Mouse (Mus musculus): ENCODE data around the gene Camk2g. TPM values are rescaled to one million over a fixed set of nuclear protein-coding genes. Genes with fewer than 3 reads are reported as not detected.

Camk2g gene
- polyA plus RNA-seq, 1 experiment from 2014 or later: 60.7 TPM

DNA sequence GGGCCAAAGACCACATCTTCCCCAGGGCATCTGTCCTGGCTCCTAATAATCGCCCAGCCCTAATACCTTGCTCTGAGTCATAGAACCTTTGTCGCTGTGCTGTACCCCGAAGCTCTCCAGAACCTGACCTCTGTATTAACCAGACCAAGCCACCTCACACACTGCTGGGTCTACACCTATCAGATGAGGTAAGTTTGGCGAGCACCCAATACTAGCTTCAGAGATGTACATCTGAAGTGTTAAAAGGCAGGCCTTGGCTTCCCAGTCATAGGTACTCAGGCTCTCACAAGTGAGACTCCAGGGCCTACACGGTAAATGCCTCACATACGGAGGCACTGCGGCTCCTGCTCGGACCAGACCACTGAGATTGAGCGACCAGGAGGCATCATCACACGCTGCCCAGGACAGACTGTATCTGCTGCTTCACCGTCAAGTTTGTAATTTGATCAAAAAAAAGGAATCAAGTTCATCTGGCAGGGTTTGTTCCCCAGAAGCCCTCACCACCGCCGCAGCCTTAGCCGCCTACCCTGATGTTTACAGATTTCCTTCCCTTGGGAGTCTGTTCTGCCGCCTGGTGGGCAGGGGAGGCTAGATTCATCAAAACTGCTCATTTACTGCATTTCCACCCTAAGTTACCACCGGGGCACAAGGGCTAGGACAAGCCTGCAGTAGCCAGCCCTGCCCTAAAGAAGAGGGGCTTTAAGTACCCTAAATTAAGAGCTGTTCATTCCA, 2.2 kb downstream of the Camk2g start:
- Histone ChIP-seq H3K36me3 (ENCODE audit: poor library complexity, severe bottlenecking) (peaks cover 42% of the 10 kb centered on the region), H3K4me3 (no peak overlapping the region), H3K9me3 (replicated peaks) (no peaks in the 10 kb centered on the region), H3K4me1 (peaks cover 39% of the 10 kb centered on the region), H3K27ac (no peak overlapping the region), H3K4me2 (peak overlapping the region; percentile 80; the same call in 1 of the 2 replicates), H3K9ac (peak overlapping the region; percentile 81; the same call in 1 of the 2 replicates), H3K27me3 (peaks cover 5% of the 10 kb centered on the region; the same call in 1 of the 2 replicates)
- no peak for ATAC-seq
- WGBS: 86% methylated on average over 16 of the region's 16 CpGs

DNA sequence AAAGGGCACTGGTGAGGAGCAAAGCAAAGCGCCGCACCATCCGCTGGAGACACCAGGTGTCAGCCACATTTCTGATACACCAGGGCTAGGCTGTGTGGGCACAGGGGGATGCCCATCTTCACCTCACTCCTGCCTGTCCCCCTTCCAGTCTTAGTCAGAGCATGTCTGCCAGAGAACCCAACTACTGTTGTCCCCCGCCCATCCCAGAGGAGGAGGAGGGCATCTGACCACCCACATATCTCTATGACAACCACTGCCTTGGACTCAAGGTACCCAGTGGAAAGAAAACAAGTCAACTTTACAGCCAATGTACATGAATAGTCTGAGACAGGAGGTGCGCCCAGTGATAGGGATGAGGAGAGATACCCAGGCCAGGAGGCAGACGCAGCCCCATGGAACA, 2.9 kb downstream of the Camk2g start:
- Histone ChIP-seq H3K9me3 (replicated peaks) (no peaks in the 10 kb centered on the region), H3K27ac (no peak overlapping the region), H3K9ac (no peak overlapping the region), H3K4me2 (no peak overlapping the region), H3K36me3 (ENCODE audit: poor library complexity, severe bottlenecking) (peaks cover 49% of the 10 kb centered on the region), H3K27me3 (peaks cover 3% of the 10 kb centered on the region; the same call in 1 of the 2 replicates), H3K4me3 (no peak overlapping the region), H3K4me1 (peaks cover 35% of the 10 kb centered on the region)
- 94% methylated on average over 6 of the region's 6 CpGs for whole genome bisulfite sequencing
- ATAC-seq: no peak

DNA sequence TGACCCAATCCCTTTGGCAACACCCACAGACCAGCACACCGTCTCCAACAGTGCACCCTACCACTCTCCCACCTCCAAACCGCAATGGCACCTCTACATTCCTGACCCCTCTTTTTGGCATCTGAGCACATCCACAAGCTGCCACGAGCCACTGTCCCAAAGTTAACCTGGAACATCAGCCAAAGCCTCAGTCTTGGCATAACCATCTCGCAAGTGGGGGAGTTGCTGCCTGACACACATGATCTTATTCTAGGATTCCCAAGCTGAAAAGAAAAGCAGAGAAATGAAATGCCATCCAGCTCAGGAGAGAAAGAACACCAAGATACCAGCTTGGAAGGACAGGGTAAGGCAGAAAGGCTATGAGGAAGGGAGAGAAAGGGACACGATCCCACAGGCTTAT, 3.4 kb downstream of the Camk2g start:
- no peaks in the 10 kb centered on the region for H3K27me3 ChIP-seq
- no peak overlapping the region for H3K4me2 ChIP-seq
- H3K9me3 ChIP-seq (replicated peaks): no peaks in the 10 kb centered on the region
- peaks cover 53% of the 10 kb centered on the region for H3K36me3 ChIP-seq (ENCODE audit: poor library complexity, severe bottlenecking)
- 93% methylated on average over 5 of the region's 5 CpGs for WGBS
- H3K9ac ChIP-seq: no peak overlapping the region
- ATAC-seq: no peak
- H3K4me3 ChIP-seq: no peak overlapping the region
- peaks cover 31% of the 10 kb centered on the region for H3K4me1 ChIP-seq
- no peak overlapping the region for H3K27ac ChIP-seq

DNA sequence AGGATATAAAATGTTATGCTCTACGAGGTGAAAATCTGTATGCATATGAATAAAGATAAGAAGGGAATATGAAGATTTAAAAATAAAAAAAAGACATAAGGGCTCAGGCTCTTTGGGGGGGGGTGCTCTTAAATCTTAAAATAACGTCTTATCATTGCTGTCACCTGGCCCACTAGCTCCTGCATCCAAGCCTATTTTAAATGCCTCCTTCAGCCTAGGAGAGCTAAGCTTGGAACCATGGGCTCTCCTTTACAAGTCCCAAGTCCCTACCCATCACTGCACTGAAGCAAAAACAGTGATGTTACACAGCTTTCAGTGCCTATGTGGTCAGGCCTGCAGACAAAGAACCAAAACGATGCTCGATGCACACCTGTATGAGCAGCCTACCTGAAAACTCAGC, 4.3 kb downstream of the Camk2g start:
- 94% methylated on average over 4 of the region's 4 CpGs for WGBS
- Histone ChIP-seq H3K4me2 (no peak overlapping the region), H3K4me3 (no peak overlapping the region), H3K27ac (no peak overlapping the region), H3K4me1 (peaks cover 23% of the 10 kb centered on the region), H3K36me3 (ENCODE audit: poor library complexity, severe bottlenecking) (peaks cover 61% of the 10 kb centered on the region), H3K27me3 (no peaks in the 10 kb centered on the region), H3K9me3 (replicated peaks) (no peaks in the 10 kb centered on the region), H3K9ac (no peak overlapping the region)
- no peak for ATAC-seq

DNA sequence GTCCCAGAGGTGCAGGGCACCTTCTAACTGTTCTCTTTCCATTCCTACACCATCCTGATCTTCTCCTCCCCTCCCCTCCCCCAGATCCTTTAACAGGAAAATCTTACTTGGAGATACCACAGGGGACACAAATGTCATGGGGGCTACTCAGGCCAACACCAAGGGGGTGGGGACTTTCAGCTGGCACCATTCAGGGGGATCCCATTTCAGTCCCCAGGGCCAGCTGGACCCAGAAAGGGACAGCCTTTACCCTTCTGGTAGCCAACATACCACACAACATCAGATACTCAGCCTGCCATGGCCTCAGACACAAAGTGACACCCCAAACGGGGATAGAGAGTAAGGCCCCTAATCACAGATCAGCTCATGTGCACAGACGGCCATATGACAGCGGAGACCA, 5.7 kb downstream of the Camk2g start:
- Histone ChIP-seq H3K36me3 (ENCODE audit: poor library complexity, severe bottlenecking) (peaks cover 76% of the 10 kb centered on the region), H3K9ac (no peak overlapping the region), H3K4me3 (no peak overlapping the region), H3K9me3 (replicated peaks) (no peaks in the 10 kb centered on the region), H3K4me1 (peaks cover 20% of the 10 kb centered on the region), H3K4me2 (no peak overlapping the region), H3K27ac (no peak overlapping the region), H3K27me3 (no peaks in the 10 kb centered on the region)
- 80% methylated on average over 3 of the region's 3 CpGs for WGBS
- ATAC-seq: no peak

DNA sequence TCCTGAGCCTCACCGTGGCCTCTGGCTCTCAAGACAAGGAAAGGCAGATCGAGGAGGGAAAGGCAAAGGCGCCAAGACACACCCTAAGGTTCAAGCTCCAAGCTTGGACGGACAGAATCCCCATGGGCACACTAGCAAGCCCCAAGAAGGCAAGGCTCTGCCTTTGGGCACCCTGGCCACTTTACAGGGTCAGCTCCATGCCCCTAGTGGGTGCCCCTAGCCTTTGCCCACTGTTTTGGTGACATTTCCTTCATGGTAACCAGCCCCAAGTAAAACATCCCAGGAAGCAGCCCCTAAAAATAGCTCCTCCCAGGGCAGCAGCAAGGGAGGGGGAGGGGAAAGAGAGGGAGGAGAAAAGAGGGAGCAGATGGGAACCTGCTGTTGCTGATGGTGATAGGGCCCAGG, 7.3 kb downstream of the Camk2g start:
- no peak overlapping the region for H3K4me2 ChIP-seq
- H3K36me3 ChIP-seq (ENCODE audit: poor library complexity, severe bottlenecking): peaks cover 88% of the 10 kb centered on the region
- H3K9me3 ChIP-seq (replicated peaks): no peaks in the 10 kb centered on the region
- no peak for ATAC-seq
- peaks cover 7% of the 10 kb centered on the region for H3K4me1 ChIP-seq
- no peak overlapping the region for H3K9ac ChIP-seq
- H3K27me3 ChIP-seq: no peaks in the 10 kb centered on the region
- WGBS: 87% methylated on average over 4 of the region's 4 CpGs
- H3K4me3 ChIP-seq: no peak overlapping the region
- no peak overlapping the region for H3K27ac ChIP-seq

DNA sequence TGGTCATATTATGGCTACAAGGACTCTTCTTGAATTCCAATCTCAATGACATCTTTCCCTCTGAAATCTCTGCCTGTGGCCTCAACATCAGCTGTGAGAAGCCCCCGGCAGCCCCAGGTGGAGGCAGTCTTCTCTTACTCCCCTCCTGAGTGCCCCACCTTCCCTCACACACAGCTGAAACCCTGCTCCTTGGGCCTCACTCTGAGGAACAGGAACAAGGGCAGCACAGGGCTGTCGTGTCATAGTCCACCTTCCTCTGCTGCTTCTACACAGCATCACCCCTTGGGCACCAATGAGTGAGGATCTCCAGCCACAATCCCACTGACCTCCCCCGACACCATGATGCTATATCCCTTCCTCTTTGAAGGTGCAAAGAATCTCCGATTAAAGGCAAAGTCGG, 7.9 kb downstream of the Camk2g start:
- peaks cover 89% of the 10 kb centered on the region for H3K36me3 ChIP-seq (ENCODE audit: poor library complexity, severe bottlenecking)
- no peak overlapping the region for H3K4me3 ChIP-seq
- H3K9ac ChIP-seq: no peak overlapping the region
- no peak overlapping the region for H3K27ac ChIP-seq
- peaks cover 7% of the 10 kb centered on the region for H3K4me1 ChIP-seq
- no peak overlapping the region for H3K4me2 ChIP-seq
- H3K27me3 ChIP-seq: no peaks in the 10 kb centered on the region
- no peak for ATAC-seq
- 93% methylated on average over 5 of the region's 5 CpGs for WGBS
- no peaks in the 10 kb centered on the region for H3K9me3 ChIP-seq (replicated peaks)

DNA sequence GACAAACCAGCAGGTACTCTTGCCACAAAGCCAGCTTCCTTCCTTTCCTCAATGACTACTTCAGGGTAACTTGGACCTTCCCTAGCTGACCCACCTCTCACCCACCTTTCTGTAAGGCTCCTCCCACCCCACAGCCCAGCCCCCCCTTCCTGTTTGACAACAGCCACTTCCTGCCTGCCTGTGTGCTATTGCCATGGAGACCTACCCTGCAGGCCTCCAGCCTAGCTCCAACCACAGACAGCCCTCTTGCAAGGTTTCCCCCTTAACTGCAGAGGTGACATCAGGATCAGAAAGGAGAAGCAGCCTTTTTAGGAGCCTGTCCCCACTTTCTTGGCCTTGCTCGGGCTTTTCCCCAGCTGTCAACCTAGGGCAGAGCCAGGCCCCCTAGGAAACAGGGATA, 8.7 kb downstream of the Camk2g start:
- no peak overlapping the region for H3K4me2 ChIP-seq
- no peaks in the 10 kb centered on the region for H3K27me3 ChIP-seq
- no peak overlapping the region for H3K9ac ChIP-seq
- no peak overlapping the region for H3K27ac ChIP-seq
- peaks cover 85% of the 10 kb centered on the region for H3K36me3 ChIP-seq (ENCODE audit: poor library complexity, severe bottlenecking)
- WGBS: 86% methylated on average over 1 of the region's 1 CpGs
- no peak for ATAC-seq
- H3K9me3 ChIP-seq (replicated peaks): no peaks in the 10 kb centered on the region
- no peak overlapping the region for H3K4me3 ChIP-seq
- peaks cover 7% of the 10 kb centered on the region for H3K4me1 ChIP-seq

DNA sequence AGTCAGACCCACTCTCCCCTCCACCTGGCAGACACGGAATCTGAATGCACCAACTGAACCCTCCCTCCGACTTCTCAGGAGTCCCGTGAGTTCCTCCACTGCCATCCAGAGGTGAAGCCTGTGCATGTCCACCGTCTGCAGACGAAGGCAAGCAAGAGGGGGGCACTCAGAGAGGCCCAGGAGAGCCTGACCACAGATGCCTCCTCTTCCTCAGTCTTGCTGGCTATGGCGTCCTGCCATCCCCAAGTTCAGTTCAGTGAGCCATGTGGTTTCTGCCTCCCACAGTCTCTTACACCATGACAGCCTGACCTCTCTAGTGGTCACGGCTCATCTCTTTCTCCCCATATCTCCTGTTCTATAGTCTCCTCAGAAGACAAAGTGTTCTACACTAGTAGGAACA, 9.2 kb downstream of the Camk2g start:
- H3K27me3 ChIP-seq: no peaks in the 10 kb centered on the region
- H3K9me3 ChIP-seq (replicated peaks): no peaks in the 10 kb centered on the region
- H3K9ac ChIP-seq: no peak overlapping the region
- WGBS: 77% methylated on average over 7 of the region's 7 CpGs
- peaks cover 7% of the 10 kb centered on the region for H3K4me1 ChIP-seq
- H3K4me3 ChIP-seq: no peak overlapping the region
- no peak for ATAC-seq
- H3K36me3 ChIP-seq (ENCODE audit: poor library complexity, severe bottlenecking): peaks cover 80% of the 10 kb centered on the region
- no peak overlapping the region for H3K27ac ChIP-seq
- no peak overlapping the region for H3K4me2 ChIP-seq

DNA sequence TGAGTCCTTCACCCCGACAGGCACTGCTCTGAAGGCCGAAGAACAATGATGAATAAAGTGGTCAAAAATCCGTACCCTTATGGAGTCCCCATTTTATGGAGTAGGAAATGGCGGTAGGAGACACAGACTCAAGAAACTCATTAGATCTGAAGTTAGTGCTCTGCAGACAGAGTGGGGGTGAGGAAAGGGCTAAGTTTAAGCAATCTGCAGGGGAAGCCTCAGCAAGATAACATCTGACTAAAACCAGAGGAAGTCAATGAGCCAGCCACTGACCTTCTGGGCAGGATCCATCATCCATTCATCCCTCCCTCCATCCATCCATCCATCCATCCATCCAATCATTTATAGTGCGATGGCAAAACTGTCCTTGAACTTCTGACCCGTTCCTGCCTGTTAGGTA, 10.4 kb downstream of the Camk2g start:
- 89% methylated on average over 6 of the region's 6 CpGs for WGBS
- peaks cover 81% of the 10 kb centered on the region for H3K36me3 ChIP-seq (ENCODE audit: poor library complexity, severe bottlenecking)
- peaks cover 7% of the 10 kb centered on the region for H3K4me1 ChIP-seq
- no peak overlapping the region for H3K9ac ChIP-seq
- no peak overlapping the region for H3K4me3 ChIP-seq
- no peak overlapping the region for H3K27ac ChIP-seq
- H3K27me3 ChIP-seq: no peaks in the 10 kb centered on the region
- no peak overlapping the region for H3K4me2 ChIP-seq
- ATAC-seq: no peak
- H3K9me3 ChIP-seq (replicated peaks): no peaks in the 10 kb centered on the region

DNA sequence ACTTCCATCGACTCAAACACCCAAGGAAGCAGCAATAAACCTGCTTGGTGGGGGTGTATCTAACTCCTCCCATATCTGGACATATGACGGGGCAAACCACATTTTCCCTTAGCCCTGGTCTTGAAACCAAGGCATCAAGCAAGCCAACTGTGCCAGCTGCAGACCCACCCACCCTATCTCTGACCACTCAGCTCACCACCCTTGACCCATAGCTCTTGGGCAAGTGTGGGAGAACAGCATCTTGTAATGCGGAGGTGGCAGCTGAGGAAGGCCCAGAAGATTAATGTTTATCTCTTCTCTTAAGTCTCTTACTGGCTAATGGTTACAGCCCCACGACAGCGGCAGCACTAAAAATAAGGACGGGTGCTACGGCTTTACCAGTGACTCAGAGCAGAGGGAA, 11.0 kb downstream of the Camk2g start:
- no peak overlapping the region for H3K27ac ChIP-seq
- ATAC-seq: no peak
- no peak overlapping the region for H3K4me2 ChIP-seq
- H3K9ac ChIP-seq: no peak overlapping the region
- no peak overlapping the region for H3K4me3 ChIP-seq
- WGBS: 93% methylated on average over 7 of the region's 7 CpGs
- no peaks in the 10 kb centered on the region for H3K9me3 ChIP-seq (replicated peaks)
- peaks cover 81% of the 10 kb centered on the region for H3K36me3 ChIP-seq (ENCODE audit: poor library complexity, severe bottlenecking)
- peaks cover 7% of the 10 kb centered on the region for H3K4me1 ChIP-seq
- H3K27me3 ChIP-seq: no peaks in the 10 kb centered on the region

DNA sequence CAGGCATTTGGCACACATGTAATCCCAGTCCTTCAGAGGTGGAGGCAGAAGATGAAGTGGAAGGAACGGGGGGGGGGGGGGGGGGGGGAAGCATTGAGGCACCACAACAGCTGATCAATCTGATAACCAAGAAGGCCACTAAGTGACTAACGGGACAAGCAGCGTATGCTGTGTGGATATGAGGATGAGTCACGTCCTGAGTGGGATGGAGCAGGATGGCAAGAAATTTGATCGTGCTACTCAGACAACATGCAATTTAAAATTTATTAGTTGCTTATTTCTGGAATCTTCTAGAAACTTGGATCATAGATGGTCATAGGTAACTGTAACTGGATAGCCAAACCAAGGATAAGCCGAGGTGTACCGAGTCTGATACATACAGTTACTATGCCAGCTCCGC, 13.7 kb downstream of the Camk2g start:
- WGBS: 91% methylated on average over 8 of the region's 8 CpGs

DNA sequence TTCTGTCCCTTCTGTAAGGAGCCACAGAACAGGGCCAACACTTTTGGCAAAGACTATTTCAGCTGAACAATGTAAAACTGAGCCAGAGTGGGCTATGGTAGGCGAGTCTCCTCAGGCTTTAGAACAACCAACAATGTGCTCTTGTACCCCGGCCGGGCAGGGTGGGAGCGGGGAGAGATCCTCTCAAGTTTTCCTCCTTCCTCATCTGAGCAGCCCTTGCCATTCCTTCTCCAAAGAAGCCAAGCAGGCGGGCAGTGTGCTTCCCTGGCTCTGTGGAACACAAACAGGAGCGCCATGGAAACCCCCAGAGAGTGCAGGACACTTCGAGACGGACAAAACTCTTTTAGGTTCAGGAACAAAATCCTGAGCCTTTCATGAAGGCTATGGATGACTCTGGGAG, 15.4 kb downstream of the Camk2g start:
- 87% methylated on average over 8 of the region's 8 CpGs for WGBS
- ATAC-seq: no peak
- peaks cover 15% of the 10 kb centered on the region; the same call in 1 of the 2 replicates for H3K4me1 ChIP-seq
- peaks cover 58% of the 10 kb centered on the region for H3K36me3 ChIP-seq (ENCODE audit: poor library complexity, severe bottlenecking)
- H3K4me2 ChIP-seq: no peak overlapping the region
- no peak overlapping the region for H3K27ac ChIP-seq
- H3K9me3 ChIP-seq (replicated peaks): no peaks in the 10 kb centered on the region
- H3K27me3 ChIP-seq: no peaks in the 10 kb centered on the region
- H3K9ac ChIP-seq: no peak overlapping the region
- H3K4me3 ChIP-seq: no peak overlapping the region

More for the DNA sequence above, 13.7 kb downstream of the Camk2g start:
- Histone ChIP-seq H3K9ac (no peak overlapping the region), H3K4me1 (peaks cover 10% of the 10 kb centered on the region; the same call in 1 of the 2 replicates), H3K9me3 (replicated peaks) (no peaks in the 10 kb centered on the region), H3K4me2 (no peak overlapping the region), H3K36me3 (ENCODE audit: poor library complexity, severe bottlenecking) (peaks cover 74% of the 10 kb centered on the region), H3K27me3 (no peaks in the 10 kb centered on the region), H3K4me3 (no peak overlapping the region), H3K27ac (no peak overlapping the region)
- ATAC-seq: no peak

All from forebrain, embryonic 13.5 days (tissue).